Mouse (Mus musculus) liver, adult 2 months (tissue): ENCODE measurements around the gene Wnt3. TPM values are rescaled to one million over a fixed set of nuclear protein-coding genes. Genes with fewer than 3 reads are reported as not detected.

Experiments
- DNase-seq: peaks from one replicate; pipeline ENCODE4 v3.0.0-alpha.2; 2011; ENCODE audit warnings: low read depth, low spot score; ENCODE audit errors: extremely low read depth
- H3K27ac ChIP-seq: fragments of 200-500 bp; replicated peaks from 2 replicates; pipeline ENCODE4 v1.5.1; 2012; ENCODE audit warnings: low read depth, mild to moderate bottlenecking, control low read depth, inconsistent platforms, low read length; ENCODE audit not compliant: insufficient read depth
- H3K27me3 ChIP-seq: fragments of 200-500 bp; 2 replicates; pipeline ENCODE4 v1.6.1; 2012; ENCODE audit warnings: mild to moderate bottlenecking, moderate library complexity, low read length, inconsistent platforms; ENCODE audit not compliant: control insufficient read depth, insufficient read depth
- H3K36me3 ChIP-seq: fragments of 200-500 bp; 2 replicates; pipeline ENCODE4 v1.6.1; 2012; ENCODE audit warnings: low read length, inconsistent platforms; ENCODE audit not compliant: control insufficient read depth, insufficient read depth
- H3K4me1 ChIP-seq: fragments of 200-500 bp; 2 replicates; pipeline ENCODE4 v1.6.1; 2011; ENCODE audit warnings: low read length; ENCODE audit not compliant: control insufficient read depth, insufficient read depth
- H3K4me3 ChIP-seq: fragments of 200-500 bp; 2 replicates; pipeline ENCODE4 v1.5.1; 2011; ENCODE audit warnings: low read depth, mild to moderate bottlenecking, control low read depth, low read length, moderate library complexity; ENCODE audit not compliant: insufficient read depth
- H3K79me2 ChIP-seq: fragments of 200-500 bp; 2 replicates; pipeline ENCODE4 v1.6.1; 2012; ENCODE audit warnings: inconsistent platforms, mild to moderate bottlenecking, low read length, moderate library complexity; ENCODE audit not compliant: control insufficient read depth, insufficient read depth
- H3K9ac ChIP-seq: fragments of 200-500 bp; 2 replicates; pipeline ENCODE4 v1.6.1; 2012; ENCODE audit warnings: low read depth, mild to moderate bottlenecking, control low read depth, inconsistent platforms, low read length
- CTCF ChIP-seq: fragments of 200-500 bp; IDR thresholded peaks from 2 replicates; pipeline ENCODE4 v1.5.1; 2011; ENCODE audit warnings: low read depth, low read length, control low read depth
- POLR2A ChIP-seq: fragments of 200-500 bp; IDR thresholded peaks from 2 replicates; pipeline ENCODE4 v1.6.1; 2011; ENCODE audit warnings: low read length, control low read depth; ENCODE audit not compliant: insufficient read depth; ENCODE audit errors: extremely low read depth
- WGBS: fragments of 180-500 bp; shearing (Covaris S2); methylation state at CpG from one replicate; pipeline ENCODE4 v1.1.7; 2018; 5-methylcytosine and 5-hydroxymethylcytosine counted together
- polyA plus RNA-seq: library from polyadenylated mRNA; depleted of rRNA; stranded (reverse); fragments of >200 nt; gene quantifications from 2 replicates; pipeline ENCODE4 v1.2.3, GENCODE M21; 2012
- total RNA-seq: library from RNA; depleted of rRNA; stranded (reverse); fragments of >200 nt; gene quantifications from 2 replicates; pipeline ENCODE4 v1.2.3, GENCODE M21; 2014

Gene Wnt3
- total and polyA plus RNA-seq, 2 experiments, result not detected

GRCm38 (mm10) chr11:103801128-103801527 is 27.2 kb downstream of the Wnt3 start:
- Histone ChIP-seq H3K27ac (no peak overlapping the region), H3K79me2 (no peaks in the 10 kb centered on the region), H3K36me3 (no peaks in the 10 kb centered on the region), H3K4me3 (no peak overlapping the region), H3K27me3 (no peaks in the 10 kb centered on the region), H3K4me1 (no peaks in the 10 kb centered on the region), H3K9ac (no peak overlapping the region)
- TF ChIP-seq POLR2A, result no peak
- TF ChIP-seq CTCF, result no peak
- DNase-seq, result no peak
- 43% methylated on average over 9 of the region's 9 CpGs for WGBS

- H3K27ac ChIP-seq, result no peak overlapping the region
- H3K79me2 ChIP-seq, result no peaks in the 10 kb centered on the region
- peaks cover 6% of the 10 kb centered on the region for H3K27me3 ChIP-seq
- H3K9ac ChIP-seq, result no peak overlapping the region
- 88% methylated on average over 11 of the region's 11 CpGs for WGBS
- H3K36me3 ChIP-seq, result no peaks in the 10 kb centered on the region
- DNase-seq, result no peak
- no peak overlapping the region for H3K4me3 ChIP-seq
- no peak for TF ChIP-seq POLR2A
- no peak for TF ChIP-seq CTCF
- H3K4me1 ChIP-seq, result no peaks in the 10 kb centered on the region
Measured at GRCm38 (mm10) chr11:103804126-103804525, 30.2 kb downstream of the Wnt3 start.

GRCm38 (mm10) chr11:103804804-103805203 is 30.9 kb downstream of the Wnt3 start:
- 65% methylated on average over 4 of the region's 4 CpGs for WGBS
- H3K4me1 ChIP-seq, result 0 out of 2 replicates have a peak, but pooled peaks cover 2% of the 10 kb centered on the region
- H3K79me2 ChIP-seq, result no peaks in the 10 kb centered on the region
- H3K4me3 ChIP-seq, result no peak overlapping the region
- DNase-seq, result no peak
- peaks cover 11% of the 10 kb centered on the region for H3K27me3 ChIP-seq
- TF ChIP-seq CTCF, result no peak
- no peak for TF ChIP-seq POLR2A
- H3K9ac ChIP-seq, result no peak overlapping the region
- no peak overlapping the region for H3K27ac ChIP-seq
- H3K36me3 ChIP-seq, result no peaks in the 10 kb centered on the region

- H3K27me3 ChIP-seq, result peaks cover 22% of the 10 kb centered on the region
- no peaks in the 10 kb centered on the region for H3K36me3 ChIP-seq
- WGBS, result 44% methylated on average over 12 of the region's 12 CpGs
- 0 out of 2 replicates have a peak, but pooled peaks cover 2% of the 10 kb centered on the region for H3K4me1 ChIP-seq
- no peak overlapping the region for H3K9ac ChIP-seq
- no peak for DNase-seq
- H3K79me2 ChIP-seq, result no peaks in the 10 kb centered on the region
- H3K27ac ChIP-seq, result no peak overlapping the region
- no peak overlapping the region for H3K4me3 ChIP-seq
- no peak for TF ChIP-seq POLR2A
- TF ChIP-seq CTCF, result no peak
Measured at GRCm38 (mm10) chr11:103807966-103808365, 34.0 kb downstream of the Wnt3 start.

GRCm38 (mm10) chr11:103808771-103809610 is 35.0 kb downstream of the Wnt3 start:
- Histone ChIP-seq H3K9ac (no peak overlapping the region), H3K27ac (no peak overlapping the region), H3K4me3 (no peak overlapping the region), H3K4me1 (0 out of 2 replicates have a peak, but pooled peaks cover 2% of the 10 kb centered on the region), H3K27me3 (peaks cover 22% of the 10 kb centered on the region), H3K79me2 (no peaks in the 10 kb centered on the region), H3K36me3 (no peaks in the 10 kb centered on the region)
- DNase-seq, result no peak
- no peak for TF ChIP-seq CTCF
- no peak for TF ChIP-seq POLR2A
- 10% methylated on average over 29 of the region's 29 CpGs for WGBS
